8 mouse cellular contexts compared by ENCODE assay signal in the genomic region with DNA sequence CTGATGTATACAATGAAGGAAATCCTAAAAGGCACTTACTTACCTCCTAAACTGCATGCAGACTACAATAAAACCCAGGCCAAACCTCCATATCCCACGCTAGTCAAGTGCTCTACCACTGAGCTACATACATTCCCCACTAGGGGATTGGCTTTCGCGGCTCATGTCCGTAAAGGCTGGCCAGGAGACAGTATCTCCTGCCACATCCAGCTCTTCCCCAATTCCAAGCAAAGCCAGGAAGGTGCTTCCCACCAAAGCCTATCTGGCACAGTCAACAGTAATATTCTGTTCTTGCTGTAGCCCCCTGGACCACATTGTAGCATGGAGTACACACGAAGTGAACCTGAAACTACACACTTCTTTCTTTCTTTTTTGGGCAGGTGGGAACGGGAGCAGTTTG. TPM values are rescaled to one million over a fixed set of nuclear protein-coding genes. Genes with fewer than 3 reads are reported as not detected.
DNase-seq lines count a peak whose midpoint lies in the region; ATAC-seq and TF ChIP-seq lines count a peak whose summit lies in the region.

No protein-coding gene starts in this region.

- TF ChIP-seq CTCF in layer of hippocampus, adult 2 months (conservative IDR thresholded peaks at IDR 0.05): peak; percentile 61

- peaks cover 10% of the 10 kb centered on the region for H3K36me3 ChIP-seq in intestine, embryonic 14.5 days (ENCODE audit: control insufficient read depth, insufficient read depth, low read length)
- peaks cover 28% of the 10 kb centered on the region for H3K36me3 ChIP-seq in neural tube, embryonic 13.5 days

- H3K27me3 ChIP-seq in intestine, embryonic 14.5 days (replicated peaks; ENCODE audit: control insufficient read depth, insufficient read depth, low read length): no peaks in the 10 kb centered on the region
- 0 out of 2 replicates have a peak, but pooled peaks cover 5% of the 10 kb centered on the region for H3K27me3 ChIP-seq in neural tube, embryonic 13.5 days

- H3K27ac ChIP-seq in layer of hippocampus, adult 2 months: peak overlapping the region; percentile 92; the same call in 1 of the 2 replicates
- no peak overlapping the region for H3K27ac ChIP-seq in brown adipose tissue, adult 24 weeks (replicated peaks; ENCODE audit: low read depth, low read length)
- H3K27ac ChIP-seq in intestine, embryonic 14.5 days (ENCODE audit: low read depth): no peak overlapping the region
- no peak overlapping the region for H3K27ac ChIP-seq in neural tube, embryonic 13.5 days (replicated peaks)

- peaks cover 10% of the 10 kb centered on the region for H3K4me1 ChIP-seq in brown adipose tissue, adult 24 weeks (ENCODE audit: control insufficient read depth, insufficient read depth, insufficient read length, low read length)
- H3K4me1 ChIP-seq in intestine, embryonic 14.5 days (replicated peaks; ENCODE audit: control insufficient read depth, insufficient read depth, low read length): peaks cover 15% of the 10 kb centered on the region; the same call in 1 of the 2 replicates
- peaks cover 26% of the 10 kb centered on the region for H3K4me1 ChIP-seq in neural tube, embryonic 13.5 days (replicated peaks)

- WGBS in intestine, embryonic 14.5 days: 19% methylated on average over 6 of the region's 6 CpGs
- WGBS in neural tube, embryonic 13.5 days: 18% methylated on average over 6 of the region's 6 CpGs

- peak overlapping the region; percentile 93 for H3K4me2 ChIP-seq in intestine, embryonic 14.5 days (ENCODE audit: low read length)
- H3K4me2 ChIP-seq in neural tube, embryonic 13.5 days: peak overlapping the region; percentile 92

- no peak for DNase-seq in layer of hippocampus, adult 2 months (ENCODE audit: low spot score in 2 of 2)
- DNase-seq in layer of hippocampus, postnatal 10 days (ENCODE audit: low spot score in 2 of 2): no peak
- DNase-seq in intestine, embryonic 14.5 days (ENCODE audit: low spot score): no peak
- DNase-seq in layer of hippocampus, adult 9-11 months: no peak
- DNase-seq in gastrocnemius, postnatal 25 days: no peak
- no peak for DNase-seq in kidney, postnatal 14 days

- ATAC-seq in intestine, embryonic 14.5 days (replicated peaks; ENCODE audit: low FRiP score, low TSS enrichment, low read depth): no peak
- ATAC-seq in neural tube, embryonic 13.5 days (ENCODE audit: low read depth): no peak

- no peaks in the 10 kb centered on the region for H3K9me3 ChIP-seq in intestine, embryonic 14.5 days (ENCODE audit: control insufficient read depth, low read length)
- no peaks in the 10 kb centered on the region for H3K9me3 ChIP-seq in neural tube, embryonic 13.5 days

- H3K9ac ChIP-seq in intestine, embryonic 14.5 days (ENCODE audit: low read length): peak overlapping the region; percentile 88
- H3K9ac ChIP-seq in neural tube, embryonic 13.5 days: peak overlapping the region; percentile 88

- H3K4me3 ChIP-seq in layer of hippocampus, adult 2 months: peak overlapping the region; percentile 93
- peak overlapping the region; percentile 96 for H3K4me3 ChIP-seq in brown adipose tissue, adult 24 weeks (ENCODE audit: insufficient read depth, low read depth, low read length)
- H3K4me3 ChIP-seq in intestine, embryonic 14.5 days (ENCODE audit: low read depth, low read length): peak overlapping the region; percentile 95
- peak overlapping the region; percentile 82 for H3K4me3 ChIP-seq in neural tube, embryonic 13.5 days

RNA-seq across cellular contexts. Expression of gene Pqlc2, which starts 0.9 kb away (rescaled TPM):
- 10 to 100 TPM; 12.5 to 13.3 TPM for total RNA-seq in layer of hippocampus, adult 2 months (2021)
- 10 to 100 TPM; 11.0 to 11.9 TPM for total RNA-seq in layer of hippocampus, postnatal 10 days (2021)
- 4.5 TPM in 2 replicates for polyA plus RNA-seq in brown adipose tissue, adult 24 weeks (2012; ENCODE audit: insufficient read depth, insufficient read length, missing spikeins)
- polyA plus RNA-seq in intestine, embryonic 14.5 days (2014; fragmentation: Nextera tagmentation; extraction: Ambion mirVana): 15.9 and 17.1 TPM in 2 replicates
- polyA plus RNA-seq in neural tube, embryonic 13.5 days (2015; fragmentation: Nextera tagmentation; extraction: Ambion mirVana): 12.9 and 13.2 TPM in 2 replicates
- total RNA-seq in gastrocnemius, postnatal 25 days (2021): 1 to 10 TPM; 4.9 to 6.9 TPM

RNA-seq across cellular contexts. Expression of gene Akr7a5, which starts 0.9 kb away (rescaled TPM):
- 10 to 100 TPM; 31.6 to 32.9 TPM for total RNA-seq in layer of hippocampus, adult 2 months (2021)
- total RNA-seq in layer of hippocampus, postnatal 10 days (2021): 10 to 100 TPM; 30.0 to 31.7 TPM
- polyA plus RNA-seq in brown adipose tissue, adult 24 weeks (2012; ENCODE audit: insufficient read depth, insufficient read length, missing spikeins): 48.3 and 52.7 TPM in 2 replicates
- 133 and 140 TPM in 2 replicates for polyA plus RNA-seq in intestine, embryonic 14.5 days (2014; fragmentation: Nextera tagmentation; extraction: Ambion mirVana)
- polyA plus RNA-seq in neural tube, embryonic 13.5 days (2015; fragmentation: Nextera tagmentation; extraction: Ambion mirVana): 55.6 and 58.6 TPM in 2 replicates
- 10 to 100 TPM; 30.5 to 35.9 TPM for total RNA-seq in gastrocnemius, postnatal 25 days (2021)

RNA-seq across cellular contexts. Expression of gene Mrto4, which starts 42.7 kb away (rescaled TPM):
- total RNA-seq in layer of hippocampus, adult 2 months (2021): 10 to 100 TPM; 51.5 to 53.6 TPM
- 10 to 100 TPM; 49.9 to 59.2 TPM for total RNA-seq in layer of hippocampus, postnatal 10 days (2021)
- polyA plus RNA-seq in brown adipose tissue, adult 24 weeks (2012; ENCODE audit: insufficient read depth, insufficient read length, missing spikeins): 16.7 and 22.2 TPM in 2 replicates
- polyA plus RNA-seq in intestine, embryonic 14.5 days (2014; fragmentation: Nextera tagmentation; extraction: Ambion mirVana): 132 TPM in 2 replicates
- 86.7 and 90.3 TPM in 2 replicates for polyA plus RNA-seq in neural tube, embryonic 13.5 days (2015; fragmentation: Nextera tagmentation; extraction: Ambion mirVana)
- 10 to 100 TPM; 32.7 to 33.3 TPM for total RNA-seq in gastrocnemius, postnatal 25 days (2021)

RNA-seq across cellular contexts. Expression of gene Emc1, which starts 42.7 kb away (rescaled TPM):
- 10 to 100 TPM; 90.8 to 96.6 TPM for total RNA-seq in layer of hippocampus, adult 2 months (2021)
- 10 to 100 TPM; 74.3 to 85.0 TPM for total RNA-seq in layer of hippocampus, postnatal 10 days (2021)
- polyA plus RNA-seq in brown adipose tissue, adult 24 weeks (2012; ENCODE audit: insufficient read depth, insufficient read length, missing spikeins): 14.1 and 14.7 TPM in 2 replicates
- 17.1 and 23.1 TPM in 2 replicates for polyA plus RNA-seq in intestine, embryonic 14.5 days (2014; fragmentation: Nextera tagmentation; extraction: Ambion mirVana)
- 39.9 and 41.7 TPM in 2 replicates for polyA plus RNA-seq in neural tube, embryonic 13.5 days (2015; fragmentation: Nextera tagmentation; extraction: Ambion mirVana)
- 10 to 100 TPM; 26.3 to 28.4 TPM for total RNA-seq in gastrocnemius, postnatal 25 days (2021)

RNA-seq across cellular contexts. Expression of gene Ubr4, which starts 42.8 kb away (rescaled TPM):
- total RNA-seq in layer of hippocampus, adult 2 months (2021): 100 to 1,000 TPM; 171 to 176 TPM
- total RNA-seq in layer of hippocampus, postnatal 10 days (2021): 100 to 1,000 TPM; 146 to 147 TPM
- 32.5 and 43.2 TPM in 2 replicates for polyA plus RNA-seq in brown adipose tissue, adult 24 weeks (2012; ENCODE audit: insufficient read depth, insufficient read length, missing spikeins)
- 72.0 and 76.6 TPM in 2 replicates for polyA plus RNA-seq in intestine, embryonic 14.5 days (2014; fragmentation: Nextera tagmentation; extraction: Ambion mirVana)
- polyA plus RNA-seq in neural tube, embryonic 13.5 days (2015; fragmentation: Nextera tagmentation; extraction: Ambion mirVana): 74.8 and 82.5 TPM in 2 replicates
- 10 to 100 TPM; 79.0 to 90.6 TPM for total RNA-seq in gastrocnemius, postnatal 25 days (2021)
